Mouse (Mus musculus) liver, embryonic 16.5 days (tissue): ENCODE results near the gene Psmd11. TPM values are rescaled to one million over a fixed set of nuclear protein-coding genes. Genes with fewer than 3 reads are reported as not detected.
"Not testable (repeated sequence)": the region's sequence is repeated elsewhere in the genome, so short reads cannot be mapped to it uniquely, and the experiment has no call there.

Experiments
- ATAC-seq: fragments of 200-750 bp; cut with Nextera tagmentation; 2 replicates; pipeline ENCODE4 v1.8.0; 2017; ENCODE audit warnings: low read depth, mild to moderate bottlenecking, moderate number of reproducible peaks, moderate library complexity
- H3K27ac ChIP-seq: fragments of 300-500 bp; sonication (generic); 2 replicates; pipeline ENCODE4 v1.5.1; 2014; ENCODE audit warnings: mild to moderate bottlenecking, low read length
- H3K27me3 ChIP-seq: fragments of 300-500 bp; sonication (generic); 2 replicates; pipeline ENCODE4 v1.6.1; 2014; ENCODE audit warnings: low read depth, low read length, mixed read lengths; ENCODE audit not compliant: control insufficient read depth, insufficient read depth
- H3K36me3 ChIP-seq: fragments of 300-500 bp; sonication (generic); 2 replicates; pipeline ENCODE4 v1.6.1; 2014; ENCODE audit warnings: mild to moderate bottlenecking; ENCODE audit not compliant: control insufficient read depth, insufficient read depth
- H3K4me1 ChIP-seq: fragments of 300-500 bp; sonication (generic); 2 replicates; pipeline ENCODE4 v1.6.1; 2014; ENCODE audit warnings: low read depth, low read length, mixed read lengths; ENCODE audit not compliant: control insufficient read depth
- H3K4me2 ChIP-seq: fragments of 300-500 bp; sonication (generic); 2 replicates; pipeline ENCODE4 v1.6.1; 2014; ENCODE audit warnings: low read depth, low read length, mixed read lengths
- H3K4me3 ChIP-seq: fragments of 300-500 bp; sonication (generic); 2 replicates; pipeline ENCODE4 v1.5.1; 2014; ENCODE audit warnings: low read depth, mild to moderate bottlenecking, low read length
- H3K9ac ChIP-seq: fragments of 300-500 bp; sonication (generic); 2 replicates; pipeline ENCODE4 v1.6.1; 2014; ENCODE audit warnings: low read depth, low read length
- H3K9me3 ChIP-seq: fragments of 300-500 bp; sonication (generic); replicated peaks from 2 replicates; pipeline ENCODE4 v1.6.1; 2016; ENCODE audit warnings: low read length; ENCODE audit not compliant: control insufficient read depth
- WGBS: fragments of 180-500 bp; shearing (Covaris S2); extraction: QIAGEN DNeasy Blood & Tissue Kit; methylation state at CpG from one replicate; pipeline ENCODE4 v1.1.7; 2014; ENCODE audit not compliant: insufficient replicate concordance; 5-methylcytosine and 5-hydroxymethylcytosine counted together
- polyA plus RNA-seq: library from polyadenylated mRNA; unstranded; fragments of >200 nt; fragmentation: Nextera tagmentation; extraction: Ambion mirVana; gene quantifications from 2 replicates; pipeline ENCODE4 v1.2.1, GENCODE M21; 2015

The Psmd11 gene
- polyA plus RNA-seq, 1 experiment from 2014 or later, result 141 TPM

DNA sequence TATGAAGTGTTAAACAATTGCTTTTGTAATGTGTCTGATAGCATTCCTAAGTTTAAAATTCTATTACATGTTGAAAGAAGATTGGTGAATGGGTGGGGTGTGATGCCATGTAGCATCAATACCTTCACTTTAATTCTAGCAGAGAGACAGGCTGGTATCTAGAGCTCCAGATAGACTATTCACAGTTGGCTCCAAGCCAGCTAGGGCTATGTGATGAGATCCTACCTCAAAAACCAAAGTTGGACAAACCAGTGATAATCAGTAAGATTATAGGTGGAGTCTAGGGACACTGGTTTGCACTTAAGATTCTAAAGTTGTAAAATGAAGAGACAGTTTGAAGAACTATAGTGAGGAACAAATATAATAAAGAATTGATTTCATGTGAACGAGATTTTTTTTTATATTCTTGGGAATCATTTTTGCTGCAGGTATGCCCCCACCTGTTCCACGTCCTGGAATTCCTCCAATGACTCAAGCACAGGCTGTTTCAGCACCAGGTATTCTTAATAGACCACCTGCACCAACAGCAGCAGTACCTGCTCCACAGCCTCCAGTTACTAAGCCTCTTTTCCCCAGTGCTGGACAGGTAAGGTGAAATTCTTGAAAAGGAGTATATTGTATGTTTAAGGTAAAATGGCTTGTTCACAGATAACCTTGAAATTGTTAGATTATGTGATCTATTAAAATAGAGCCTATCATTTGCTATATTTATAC lies 36.9 kb upstream of the Psmd11 start:
- no peak for ATAC-seq
- no peak overlapping the region for H3K4me2 ChIP-seq
- no peak overlapping the region for H3K27ac ChIP-seq
- 92% methylated on average over 2 of the region's 2 CpGs for WGBS
- H3K9me3 ChIP-seq, result no peaks in the 10 kb centered on the region
- peaks cover 69% of the 10 kb centered on the region for H3K36me3 ChIP-seq
- H3K4me1 ChIP-seq, result peaks cover 6% of the 10 kb centered on the region
- no peak overlapping the region for H3K9ac ChIP-seq
- H3K27me3 ChIP-seq, result no peaks in the 10 kb centered on the region
- no peak overlapping the region for H3K4me3 ChIP-seq

DNA sequence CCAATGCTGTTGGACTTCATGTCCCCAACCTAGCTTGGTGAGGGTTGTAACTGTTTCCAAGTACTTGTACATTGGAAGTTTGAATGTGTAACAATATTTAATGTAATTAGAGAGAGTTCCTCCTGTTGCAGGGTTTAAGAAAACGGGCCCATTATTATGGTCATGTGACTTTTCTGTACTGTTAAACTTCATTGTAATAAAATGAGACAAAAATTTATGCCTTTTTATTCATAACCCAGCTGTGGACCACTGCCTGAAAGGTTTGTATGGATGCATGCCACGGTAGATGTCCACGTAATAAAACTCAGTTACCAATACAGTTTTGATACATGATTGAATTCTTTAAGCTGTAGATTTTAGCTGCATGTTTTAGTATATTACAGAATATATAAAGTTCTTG lies 32.5 kb upstream of the Psmd11 start:
- Histone ChIP-seq H3K4me3 (no peak overlapping the region), H3K27me3 (no peaks in the 10 kb centered on the region), H3K4me2 (no peak overlapping the region), H3K36me3 (peaks cover 72% of the 10 kb centered on the region), H3K4me1 (no peaks in the 10 kb centered on the region), H3K27ac (no peak overlapping the region), H3K9me3 (no peaks in the 10 kb centered on the region), H3K9ac (no peak overlapping the region)
- ATAC-seq, result no peak
- 90% methylated on average over 3 of the region's 3 CpGs for WGBS

DNA sequence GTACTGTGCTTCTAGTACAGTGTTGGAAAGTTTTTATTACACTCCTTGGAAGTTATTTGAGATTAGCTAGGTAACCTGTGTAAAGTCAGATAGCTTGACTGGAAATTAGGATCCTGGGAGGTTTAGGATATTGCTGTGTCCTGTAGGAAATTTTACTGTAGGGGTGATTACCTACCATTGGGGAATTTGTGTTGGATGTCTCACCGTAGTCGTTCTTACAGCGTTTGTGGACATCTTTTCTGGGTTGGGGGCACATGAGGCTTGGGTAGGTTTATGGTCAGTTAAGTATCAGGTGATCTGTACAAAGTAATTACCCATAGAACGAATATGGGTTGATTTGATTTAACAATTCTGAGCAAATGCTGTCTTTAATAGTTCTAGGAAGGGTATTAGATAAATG lies 31.8 kb upstream of the Psmd11 start:
- no peak for ATAC-seq
- peaks cover 70% of the 10 kb centered on the region for H3K36me3 ChIP-seq
- no peak overlapping the region for H3K9ac ChIP-seq
- no peak overlapping the region for H3K27ac ChIP-seq
- H3K4me3 ChIP-seq, result no peak overlapping the region
- no peaks in the 10 kb centered on the region for H3K9me3 ChIP-seq
- no peaks in the 10 kb centered on the region for H3K27me3 ChIP-seq
- no peak overlapping the region for H3K4me2 ChIP-seq
- no peaks in the 10 kb centered on the region for H3K4me1 ChIP-seq
- WGBS, result 88% methylated on average over 4 of the region's 4 CpGs

DNA sequence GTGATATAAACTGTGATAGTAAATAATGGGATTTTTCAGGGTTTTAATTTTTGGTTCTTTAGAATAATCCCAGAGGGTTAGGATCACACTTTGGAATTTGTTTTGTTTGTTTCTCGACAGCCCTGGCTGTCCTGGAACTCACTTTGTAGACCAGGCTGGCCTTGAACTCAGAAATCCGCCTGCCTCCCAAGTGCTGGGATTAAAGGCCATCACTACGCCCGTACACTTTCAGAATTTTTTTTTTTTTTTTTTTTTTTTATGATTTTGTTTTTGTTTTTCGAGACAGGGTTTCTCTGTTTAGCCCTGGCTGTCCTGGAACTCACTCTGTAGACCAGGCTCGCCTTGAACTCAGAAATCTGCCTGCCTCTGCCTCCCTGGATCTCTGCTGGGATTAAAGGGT lies 20.5 kb upstream of the Psmd11 start:
- ATAC-seq, H3K4me1 ChIP-seq, H3K9ac ChIP-seq, H3K9me3 ChIP-seq, H3K27ac ChIP-seq, H3K4me2 ChIP-seq, H3K4me3 ChIP-seq, H3K27me3 ChIP-seq: not testable (repeated sequence)
- peaks cover 43% of the 10 kb centered on the region for H3K36me3 ChIP-seq
- 83% methylated on average over 6 of the region's 6 CpGs for WGBS

GRCm38 (mm10) chr11:80410377-80410776 lies 18.0 kb upstream of the Psmd11 start:
- 49% methylated on average over 2 of the region's 2 CpGs for whole genome bisulfite sequencing
- H3K4me2 ChIP-seq, result no peak overlapping the region
- no peaks in the 10 kb centered on the region for H3K9me3 ChIP-seq
- peak; percentile 51; the same call in 1 of the 2 replicates for ATAC-seq
- H3K27ac ChIP-seq, result no peak overlapping the region
- H3K9ac ChIP-seq, result no peak overlapping the region
- H3K4me3 ChIP-seq, result no peak overlapping the region
- H3K27me3 ChIP-seq, result no peaks in the 10 kb centered on the region
- peaks cover 28% of the 10 kb centered on the region for H3K36me3 ChIP-seq
- no peaks in the 10 kb centered on the region for H3K4me1 ChIP-seq

GRCm38 (mm10) chr11:80417085-80417484 lies 11.3 kb upstream of the Psmd11 start:
- 78% methylated on average over 5 of the region's 5 CpGs for WGBS
- no peaks in the 10 kb centered on the region; the same call in 1 of the 2 replicates for H3K4me1 ChIP-seq
- H3K4me3 ChIP-seq, result no peak overlapping the region
- H3K9me3 ChIP-seq, result no peaks in the 10 kb centered on the region
- H3K27me3 ChIP-seq, result no peaks in the 10 kb centered on the region
- no peak overlapping the region for H3K27ac ChIP-seq
- no peaks in the 10 kb centered on the region; the same call in 1 of the 2 replicates for H3K36me3 ChIP-seq
- no peak overlapping the region for H3K4me2 ChIP-seq
- ATAC-seq, result no peak
- no peak overlapping the region for H3K9ac ChIP-seq

- no peak for ATAC-seq
- Histone ChIP-seq H3K4me1 (no peaks in the 10 kb centered on the region; the same call in 1 of the 2 replicates), H3K4me2 (no peak overlapping the region), H3K27ac (no peak overlapping the region), H3K36me3 (no peaks in the 10 kb centered on the region; the same call in 1 of the 2 replicates), H3K27me3 (no peaks in the 10 kb centered on the region), H3K9ac (no peak overlapping the region), H3K9me3 (no peaks in the 10 kb centered on the region), H3K4me3 (no peak overlapping the region)
- WGBS, result 68% methylated on average over 1 of the region's 1 CpGs
Measured at GRCm38 (mm10) chr11:80419743-80420142, 8.7 kb upstream of the Psmd11 start.

- Histone ChIP-seq H3K9me3 (no peaks in the 10 kb centered on the region), H3K4me2 (no peak overlapping the region), H3K9ac (no peak overlapping the region), H3K27ac (no peak overlapping the region), H3K27me3 (no peaks in the 10 kb centered on the region), H3K4me3 (no peak overlapping the region), H3K36me3 (no peaks in the 10 kb centered on the region; the same call in 1 of the 2 replicates), H3K4me1 (no peaks in the 10 kb centered on the region; the same call in 1 of the 2 replicates)
- ATAC-seq, result no peak
- 38% methylated on average over 2 of the region's 2 CpGs for WGBS
Measured at GRCm38 (mm10) chr11:80420202-80420984, 8.0 kb upstream of the Psmd11 start.
